Mouse (Mus musculus) embryonic facial prominence, embryonic 11.5 days (tissue): Measurements from ENCODE around the gene Tnfrsf18. TPM values are rescaled to one million over a fixed set of nuclear protein-coding genes. Genes with fewer than 3 reads are reported as not detected.

Experiments
- ATAC-seq: fragments of 200-750 bp; cut with Nextera tagmentation; replicated peaks from 2 replicates; pipeline ENCODE4 v1.8.0; 2017; ENCODE audit warnings: low read depth; ENCODE audit not compliant: insufficient number of reproducible peaks, low FRiP score, low TSS enrichment
- DNase-seq: peaks from one replicate; pipeline ENCODE4 v3.0.0-alpha.2; 2015; ENCODE audit warnings: low spot score
- H3K27ac ChIP-seq: fragments of 300-500 bp; sonication (generic); replicated peaks from 2 replicates; pipeline ENCODE4 v1.5.1; 2014; ENCODE audit warnings: mild to moderate bottlenecking, low read depth, low read length, control low read depth
- H3K27me3 ChIP-seq: fragments of 300-500 bp; sonication (generic); 2 replicates; pipeline ENCODE4 v1.6.1; 2014; ENCODE audit warnings: mild to moderate bottlenecking, low read length, moderate library complexity, mixed read lengths; ENCODE audit not compliant: control insufficient read depth, insufficient read depth
- H3K36me3 ChIP-seq: fragments of 300-500 bp; sonication (generic); replicated peaks from 2 replicates; pipeline ENCODE4 v1.6.1; 2014; ENCODE audit warnings: low read depth, mild to moderate bottlenecking, low read length, moderate library complexity, mixed read lengths; ENCODE audit not compliant: control insufficient read depth, insufficient read depth
- H3K4me1 ChIP-seq: fragments of 300-500 bp; sonication (generic); 2 replicates; pipeline ENCODE4 v1.6.1; 2014; ENCODE audit warnings: low read length, mixed read lengths; ENCODE audit not compliant: control insufficient read depth, insufficient read depth
- H3K4me2 ChIP-seq: fragments of 300-500 bp; sonication (generic); 2 replicates; pipeline ENCODE4 v1.6.1; 2014; ENCODE audit warnings: low read depth, mild to moderate bottlenecking, control low read depth, low read length, moderate library complexity
- H3K4me3 ChIP-seq: fragments of 300-500 bp; sonication (generic); 2 replicates; pipeline ENCODE4 v1.5.1; 2014; ENCODE audit warnings: low read depth, low read length, control low read depth
- H3K9ac ChIP-seq: fragments of 300-500 bp; sonication (generic); replicated peaks from 2 replicates; pipeline ENCODE4 v1.6.1; 2014; ENCODE audit warnings: mild to moderate bottlenecking, control low read depth, low read length
- H3K9me3 ChIP-seq: fragments of 300-500 bp; sonication (generic); replicated peaks from 2 replicates; pipeline ENCODE4 v1.6.1; 2016; ENCODE audit warnings: mild to moderate bottlenecking, low read length, inconsistent platforms, mixed read lengths; ENCODE audit not compliant: control insufficient read depth
- WGBS: fragments of 180-500 bp; shearing (Covaris S2); extraction: QIAGEN DNeasy Blood & Tissue Kit; methylation state at CpG from one replicate; pipeline ENCODE4 v1.1.7; 2014; 5-methylcytosine and 5-hydroxymethylcytosine counted together
- polyA plus RNA-seq: library from polyadenylated mRNA; unstranded; fragments of >200 nt; fragmentation: Nextera tagmentation; extraction: Ambion mirVana; gene quantifications from 2 replicates; pipeline ENCODE4 v1.2.1, GENCODE M21; 2014

The Tnfrsf18 gene
- 0.38 and 0.55 TPM in 2 replicates for polyA plus RNA-seq

DNA sequence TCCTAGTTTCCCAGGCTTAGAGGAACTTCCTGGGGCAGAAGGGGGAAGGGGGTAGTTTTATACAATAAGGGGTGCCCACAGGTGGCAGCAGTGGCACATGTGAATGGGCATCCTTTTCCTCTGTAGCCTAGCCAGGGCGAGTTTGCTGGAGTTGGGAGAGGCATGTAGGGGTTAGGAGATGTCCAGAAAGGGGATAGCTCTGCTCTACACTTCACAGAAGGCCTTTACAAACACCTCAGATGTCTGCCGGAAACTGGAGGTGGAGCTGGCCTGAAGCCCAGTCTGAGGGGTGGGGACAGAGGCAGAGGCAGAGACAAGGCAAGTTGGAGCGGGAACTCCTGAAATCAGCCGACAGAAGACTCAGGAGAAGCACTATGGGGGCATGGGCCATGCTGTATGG is at the start of gene Tnfrsf18:
Gene Tnfrsf18 (plus strand): TSS at position 152 of the 400 bp plus-strand sequence.
- peaks cover 5% of the 10 kb centered on the region for H3K4me1 ChIP-seq
- H3K27ac ChIP-seq, result no peak within 1 kb of the TSS
- H3K9ac ChIP-seq, result no peak within 1 kb of the TSS
- DNase-seq, result no peak
- H3K9me3 ChIP-seq, result no peaks in the 10 kb centered on the region
- H3K4me2 ChIP-seq, result no peak within 1 kb of the TSS
- no peaks in the 10 kb centered on the region for H3K27me3 ChIP-seq
- H3K36me3 ChIP-seq, result no peaks in the 10 kb centered on the region
- no peak within 1 kb of the TSS for H3K4me3 ChIP-seq
- ATAC-seq, result no peak
- 72% methylated on average over 4 of the region's 4 CpGs for WGBS

DNA sequence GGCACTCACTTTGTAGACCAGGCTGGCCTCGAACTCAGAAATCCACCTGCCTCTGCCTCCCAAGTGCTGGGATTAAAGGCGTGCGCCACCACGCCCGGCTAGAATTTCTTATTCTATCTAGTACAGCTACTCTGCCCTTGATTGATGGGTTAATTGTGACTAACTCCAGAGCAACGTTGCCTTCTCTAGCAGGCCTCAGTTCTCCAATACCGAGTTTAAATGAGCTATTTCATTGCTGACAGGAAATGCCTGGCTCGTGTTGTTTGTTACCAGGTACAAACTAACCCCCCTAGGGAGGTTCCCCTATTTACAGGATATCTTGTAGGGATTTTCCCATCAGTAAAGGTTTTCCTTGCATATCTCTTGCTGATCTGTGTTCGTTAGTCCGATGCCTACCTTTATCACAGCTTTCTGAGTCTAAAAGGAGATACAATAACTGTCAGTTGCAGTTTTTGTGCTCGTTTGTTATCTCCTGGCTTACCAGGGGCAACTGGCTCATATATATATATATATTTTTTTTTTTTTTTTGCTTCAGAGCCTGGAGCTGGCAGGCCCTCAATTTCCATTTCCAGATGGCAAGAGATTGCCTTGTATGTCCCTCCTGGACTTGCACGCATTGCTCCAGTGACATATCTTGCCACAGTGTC is 44.4 kb upstream of the Tnfrsf18 start:
- no peak overlapping the region for H3K9ac ChIP-seq
- ATAC-seq, result no peak

DNA sequence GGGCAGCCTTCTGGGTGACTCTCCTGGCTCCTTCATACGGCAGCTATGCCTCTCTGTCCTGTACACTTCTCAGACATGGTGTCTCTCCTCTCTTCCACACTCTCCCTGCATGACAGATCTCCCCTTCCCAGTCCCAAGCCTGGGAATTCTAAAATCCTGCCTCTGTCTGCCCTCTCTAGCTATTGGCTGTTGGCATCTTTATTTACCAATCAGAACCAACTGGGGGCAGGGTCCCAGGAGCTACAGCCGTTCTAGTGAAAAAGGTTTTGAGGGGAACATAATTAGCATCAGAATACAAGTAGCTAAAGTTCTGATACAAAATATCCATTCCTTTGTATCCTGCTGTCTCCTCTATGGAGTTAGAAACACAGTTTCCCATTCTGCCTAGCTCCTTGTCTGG is 42.2 kb upstream of the Tnfrsf18 start:
- ATAC-seq (no peak), DNase-seq (no peak)
- H3K36me3 ChIP-seq, result no peaks in the 10 kb centered on the region
- H3K4me2 ChIP-seq, result no peak overlapping the region
- 18% methylated on average over 2 of the region's 2 CpGs for WGBS
- no peak overlapping the region for H3K27ac ChIP-seq
- H3K4me1 ChIP-seq, result no peaks in the 10 kb centered on the region
- H3K4me3 ChIP-seq, result no peak overlapping the region
- no peak overlapping the region for H3K9ac ChIP-seq
- no peaks in the 10 kb centered on the region for H3K9me3 ChIP-seq
- H3K27me3 ChIP-seq, result no peaks in the 10 kb centered on the region

More for the DNA sequence above, 44.4 kb upstream of the Tnfrsf18 start:
- no peak overlapping the region for H3K27ac ChIP-seq
- H3K36me3 ChIP-seq, result no peaks in the 10 kb centered on the region
- H3K27me3 ChIP-seq, result no peaks in the 10 kb centered on the region
- H3K4me1 ChIP-seq, result no peaks in the 10 kb centered on the region
- no peak overlapping the region for H3K4me3 ChIP-seq
- no peaks in the 10 kb centered on the region for H3K9me3 ChIP-seq
- H3K4me2 ChIP-seq, result no peak overlapping the region
- WGBS, result 76% methylated on average over 11 of the region's 12 CpGs
- no peak for DNase-seq

DNA sequence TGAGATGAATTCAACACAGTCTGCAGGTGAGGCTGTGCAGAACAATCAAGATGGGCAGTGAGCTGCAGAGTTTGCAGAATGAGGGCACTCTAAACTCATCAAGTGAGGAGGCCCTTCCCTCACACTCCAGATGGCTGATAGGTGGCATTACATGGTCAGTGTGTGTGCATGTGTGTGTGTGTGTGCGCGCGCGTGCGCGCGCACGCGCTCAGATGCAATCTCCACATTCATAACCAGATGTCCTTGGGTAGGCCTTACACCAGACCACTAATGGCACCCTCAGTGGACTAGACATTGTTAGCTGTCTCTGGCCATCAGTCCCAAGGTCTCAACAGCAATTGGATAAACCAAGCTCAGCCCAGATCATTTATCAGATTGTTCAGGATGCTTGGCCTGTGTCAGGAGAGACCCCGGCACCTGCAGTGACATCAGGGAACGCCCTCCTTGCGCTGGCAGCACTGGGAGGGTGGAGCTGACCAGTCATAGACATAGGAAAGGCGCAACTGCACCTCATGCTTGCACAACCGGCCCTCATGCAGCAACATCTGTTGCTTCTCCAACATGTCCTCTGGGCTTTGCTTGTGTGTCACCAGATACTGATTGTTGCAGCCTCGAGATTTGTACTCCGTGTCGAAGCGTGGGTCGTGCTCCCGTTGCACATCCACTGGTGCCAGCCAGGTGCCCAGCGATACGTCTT is 34.6 kb upstream of the Tnfrsf18 start:
- peak overlapping the region; percentile 96 for H3K4me2 ChIP-seq
- H3K36me3 ChIP-seq, result no peaks in the 10 kb centered on the region
- no peak for DNase-seq
- 89% methylated on average over 22 of the region's 22 CpGs for WGBS
- H3K27me3 ChIP-seq, result no peaks in the 10 kb centered on the region
- no peaks in the 10 kb centered on the region for H3K9me3 ChIP-seq
- H3K4me3 ChIP-seq, result peak overlapping the region; percentile 74
- H3K9ac ChIP-seq, result peak overlapping the region; percentile 88
- no peak; the same call in 1 of the 2 replicates for ATAC-seq
- H3K4me1 ChIP-seq, result no peaks in the 10 kb centered on the region
- H3K27ac ChIP-seq, result no peak overlapping the region

GRCm38 (mm10) chr4:155991908-155992230 is 34.1 kb upstream of the Tnfrsf18 start:
- Histone ChIP-seq H3K4me3 (peak overlapping the region; percentile 74), H3K27ac (peak overlapping the region; percentile 95), H3K27me3 (no peaks in the 10 kb centered on the region), H3K4me2 (peak overlapping the region; percentile 96), H3K9ac (peak overlapping the region; percentile 88), H3K36me3 (no peaks in the 10 kb centered on the region), H3K9me3 (no peaks in the 10 kb centered on the region), H3K4me1 (no peaks in the 10 kb centered on the region)
- ATAC-seq (no peak; the same call in 1 of the 2 replicates), DNase-seq (no peak)
- 30% methylated on average over 37 of the region's 37 CpGs for WGBS

GRCm38 (mm10) chr4:155992241-155992905 is 33.6 kb upstream of the Tnfrsf18 start, which contains the start of the genes B3galt6 and Sdf4:
B3galt6 (minus strand) TSS chr4:155992649.
Sdf4 (plus strand) TSS chr4:155992872.
- peak; percentile 82 for ATAC-seq

DNA sequence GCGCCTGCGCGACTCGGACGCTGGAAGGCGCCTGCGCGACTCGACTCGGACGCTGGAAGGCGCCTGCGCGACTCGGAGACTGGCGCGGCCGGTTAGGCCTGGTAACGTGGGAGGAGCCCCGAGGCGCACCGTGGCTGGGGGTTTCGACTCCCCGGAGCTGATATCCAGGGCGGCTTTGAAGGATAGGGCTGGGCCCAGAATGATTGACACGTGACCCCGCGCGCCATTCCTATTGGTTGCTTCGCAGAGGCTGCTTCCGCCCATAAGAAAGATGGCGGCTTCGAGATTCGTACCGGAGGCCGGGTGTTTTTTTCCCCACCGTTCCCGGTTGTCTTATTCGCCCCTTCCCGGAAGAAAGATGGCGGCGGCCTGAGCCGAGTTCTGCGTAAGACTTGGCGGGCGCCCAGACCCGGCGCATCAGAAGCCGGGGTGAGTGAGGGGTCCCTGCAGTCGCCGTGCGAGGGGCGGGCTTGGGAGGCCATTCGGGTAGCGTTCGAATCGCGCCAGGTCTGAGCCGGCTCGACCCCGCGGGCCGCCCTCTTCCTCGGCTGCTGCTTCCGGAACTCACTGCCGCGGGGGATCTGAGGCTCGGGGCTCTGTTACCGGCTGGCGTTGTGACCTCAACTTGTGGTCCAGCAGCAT is 32.9 kb upstream of the Tnfrsf18 start:
- ATAC-seq (peak; percentile 80), DNase-seq (peak; percentile 97)
- peak overlapping the region; percentile 43 for H3K4me2 ChIP-seq
- under 1% methylated on average over 70 of the region's 70 CpGs for WGBS
- no peaks in the 10 kb centered on the region for H3K4me1 ChIP-seq
- H3K27ac ChIP-seq, result peak overlapping the region; percentile 80
- H3K9me3 ChIP-seq, result no peaks in the 10 kb centered on the region
- H3K4me3 ChIP-seq, result peak overlapping the region; percentile 74
- H3K9ac ChIP-seq, result peak overlapping the region; percentile 88
- H3K27me3 ChIP-seq, result no peaks in the 10 kb centered on the region
- no peaks in the 10 kb centered on the region; the same call in 1 of the 2 replicates for H3K36me3 ChIP-seq

More at GRCm38 (mm10) chr4:155992241-155992905, 33.6 kb upstream of the Tnfrsf18 start, which contains the start of the genes B3galt6 and Sdf4:
- Histone ChIP-seq H3K9ac (peak within 1 kb of the TSS; percentile 88), H3K27ac (peak within 1 kb of the TSS; percentile 95), H3K4me3 (peak within 1 kb of the TSS; percentile 74), H3K4me2 (peak within 1 kb of the TSS; percentile 96), H3K4me1 (no peaks in the 10 kb centered on the region), H3K9me3 (no peaks in the 10 kb centered on the region), H3K36me3 (no peaks in the 10 kb centered on the region), H3K27me3 (no peaks in the 10 kb centered on the region)
- DNase-seq, result peak; percentile 89
- WGBS, result 1% methylated on average over 99 of the region's 99 CpGs
